Mouse (Mus musculus) CD4-positive, CD25-positive, alpha-beta regulatory T cell (primary cell): ENCODE measurements around the gene Zzef1. TPM values are rescaled to one million over a fixed set of nuclear protein-coding genes. Genes with fewer than 3 reads are reported as not detected.

Experiments used
- polyA plus RNA-seq: library from polyadenylated mRNA; unstranded; fragments of 100-300 nt; shearing (Covaris generic); gene quantifications from one replicate; pipeline ENCODE4 v1.2.1, GENCODE M21; 2017

Zzef1 gene
- polyA plus RNA-seq, result 28.0 TPM

DNA sequence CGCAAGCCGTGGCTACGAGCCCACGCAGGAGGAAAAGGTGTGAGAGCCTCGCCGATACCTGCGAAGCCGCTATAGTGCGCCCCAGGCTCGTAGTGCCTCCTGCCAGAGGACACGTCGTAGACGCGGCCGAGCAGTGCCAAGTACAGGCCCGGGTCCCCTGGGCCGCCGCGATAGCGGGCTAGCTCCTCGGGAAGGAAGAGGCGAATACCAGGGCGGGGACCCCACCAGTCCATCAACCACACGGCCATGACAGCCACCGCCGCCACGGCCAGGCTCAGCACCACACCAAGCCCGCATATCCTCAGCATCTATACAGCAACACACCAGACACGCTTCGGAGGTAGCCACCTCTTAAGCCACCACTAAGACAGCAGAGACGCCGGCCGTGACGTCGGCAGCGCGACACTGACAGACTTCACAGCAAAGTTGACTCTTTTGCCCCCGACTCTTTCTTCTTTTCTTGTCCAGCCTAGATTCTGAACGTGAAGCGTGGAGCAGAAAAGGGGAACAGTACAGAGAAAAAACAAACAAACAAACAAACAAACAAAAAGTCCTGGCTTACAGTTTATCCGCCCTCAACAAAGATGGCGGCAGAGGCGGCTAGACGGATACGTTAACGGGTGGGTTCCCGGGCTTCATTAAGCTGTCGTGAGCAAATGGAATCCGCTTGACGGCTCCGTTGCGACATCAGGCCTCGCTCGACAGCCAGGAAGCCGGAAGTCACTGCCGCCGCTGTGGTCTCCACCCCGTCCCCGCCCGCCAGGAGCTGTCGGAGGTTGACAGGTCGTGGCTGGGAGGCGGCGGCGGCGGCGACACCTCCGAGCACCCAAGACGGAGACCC is at the start of gene Zzef1, which contains the start of gene Cyb5d2:
Zzef1 (plus strand) TSS at position 772 of the 841 bp plus-strand sequence.
Cyb5d2 (minus strand) TSS at position 688 of the 841 bp plus-strand sequence.

DNA sequence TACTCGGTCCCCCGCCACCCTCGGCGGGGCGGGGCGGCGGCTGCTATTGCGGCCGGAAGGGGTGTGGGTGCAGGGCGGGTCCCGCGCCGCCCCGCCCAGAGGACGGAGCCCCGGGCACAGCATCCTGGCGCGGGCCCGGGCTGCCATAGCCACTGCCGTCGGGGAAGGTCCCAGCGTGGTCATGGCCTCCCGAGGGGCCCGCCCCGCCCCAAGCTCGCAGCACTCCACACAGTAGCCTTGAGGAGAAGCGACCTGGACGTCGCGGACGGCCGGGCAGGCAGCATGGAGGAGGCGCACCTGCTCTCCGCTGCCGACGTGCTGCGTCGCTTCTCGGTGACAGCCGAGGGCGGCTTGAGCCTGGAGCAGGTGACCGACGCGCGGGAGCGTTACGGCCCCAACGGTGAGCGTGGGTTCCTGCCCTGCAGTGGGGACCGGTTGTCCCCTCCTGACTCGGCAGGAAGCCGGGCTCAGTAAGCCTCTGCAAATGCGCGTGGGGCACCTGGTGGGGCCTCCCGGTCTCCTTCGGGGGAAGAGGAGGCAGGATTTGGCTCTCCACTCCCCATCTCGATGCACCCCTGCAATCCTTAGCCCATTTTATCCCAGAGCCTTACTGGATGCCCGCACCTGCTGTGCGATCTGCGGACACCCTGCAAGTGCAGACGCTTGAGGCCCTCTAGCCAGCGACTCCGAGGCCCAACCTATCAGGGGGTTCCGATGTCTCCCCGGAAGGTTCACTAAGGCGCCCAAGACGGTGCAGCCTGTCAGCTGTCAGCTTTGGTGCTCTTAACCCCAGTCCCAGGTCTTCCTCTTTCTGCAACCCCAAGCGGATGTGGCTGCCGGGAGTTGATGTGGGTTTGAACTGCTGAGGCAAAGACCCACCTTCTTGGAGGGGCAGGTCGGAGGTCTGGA is 165.3 kb downstream of the Zzef1 start, which contains the start of gene Atp2a3:
Atp2a3 (plus strand) TSS at position 98 of the 909 bp plus-strand sequence.

Other genes with a start within 250 kb of the Zzef1 start
- 1.1 TPM for gene Spns3, start 245.7 kb upstream of the Zzef1 start, polyA plus RNA-seq
- 68.5 TPM for gene Ube2g1, start 188.9 kb upstream of the Zzef1 start, polyA plus RNA-seq
- 51.0 TPM for gene Ankfy1, start 106.2 kb upstream of the Zzef1 start, polyA plus RNA-seq
- 7.6 TPM for gene Cyb5d2, start 84 bp upstream of the Zzef1 start, polyA plus RNA-seq
- 288 TPM for gene Atp2a3, start 164.9 kb downstream of the Zzef1 start, polyA plus RNA-seq
- gene P2rx1, start 202.9 kb downstream of the Zzef1 start, polyA plus RNA-seq, result not detected
- gene Camkk1, start 222.8 kb downstream of the Zzef1 start, polyA plus RNA-seq, result 13.2 TPM